Mouse (Mus musculus): ENCODE data around the gene Cops9.

GRCm38 (mm10) chr1:92637501-92638172, 4.1 kb downstream of the Cops9 start:
- TF ChIP-seq GATA1 (IDR thresholded peaks at IDR 0.05; ENCODE audit: borderline replicate concordance, low read length), result no peak
- no peak for TF ChIP-seq CTCF (IDR thresholded peaks at IDR 0.05; ENCODE audit: low read depth, low read length)
- TF ChIP-seq POLR2AphosphoS5 (IDR thresholded peaks at IDR 0.05; ENCODE audit: insufficient replicate concordance, low read depth, low read length), result no peak
- no peak for TF ChIP-seq TAL1 (conservative IDR thresholded peaks at IDR 0.05; ENCODE audit: low read depth, low read length)

Data from G1E (cell line).